Mouse (Mus musculus) G1E (cell line): ENCODE data around the gene Tsr1.

ENCODE experiments used
- CTCF ChIP-seq: IDR thresholded peaks from 2 replicates; pipeline ENCODE4 v1.5.1; 2012; ENCODE audit warnings: low read depth, low read length, inconsistent platforms, mixed read lengths
- TAL1 ChIP-seq: conservative IDR thresholded peaks from 2 replicates; pipeline ENCODE4 v1.6.1; 2012; ENCODE audit warnings: low read depth, low read length, inconsistent platforms, mixed read lengths

DNA sequence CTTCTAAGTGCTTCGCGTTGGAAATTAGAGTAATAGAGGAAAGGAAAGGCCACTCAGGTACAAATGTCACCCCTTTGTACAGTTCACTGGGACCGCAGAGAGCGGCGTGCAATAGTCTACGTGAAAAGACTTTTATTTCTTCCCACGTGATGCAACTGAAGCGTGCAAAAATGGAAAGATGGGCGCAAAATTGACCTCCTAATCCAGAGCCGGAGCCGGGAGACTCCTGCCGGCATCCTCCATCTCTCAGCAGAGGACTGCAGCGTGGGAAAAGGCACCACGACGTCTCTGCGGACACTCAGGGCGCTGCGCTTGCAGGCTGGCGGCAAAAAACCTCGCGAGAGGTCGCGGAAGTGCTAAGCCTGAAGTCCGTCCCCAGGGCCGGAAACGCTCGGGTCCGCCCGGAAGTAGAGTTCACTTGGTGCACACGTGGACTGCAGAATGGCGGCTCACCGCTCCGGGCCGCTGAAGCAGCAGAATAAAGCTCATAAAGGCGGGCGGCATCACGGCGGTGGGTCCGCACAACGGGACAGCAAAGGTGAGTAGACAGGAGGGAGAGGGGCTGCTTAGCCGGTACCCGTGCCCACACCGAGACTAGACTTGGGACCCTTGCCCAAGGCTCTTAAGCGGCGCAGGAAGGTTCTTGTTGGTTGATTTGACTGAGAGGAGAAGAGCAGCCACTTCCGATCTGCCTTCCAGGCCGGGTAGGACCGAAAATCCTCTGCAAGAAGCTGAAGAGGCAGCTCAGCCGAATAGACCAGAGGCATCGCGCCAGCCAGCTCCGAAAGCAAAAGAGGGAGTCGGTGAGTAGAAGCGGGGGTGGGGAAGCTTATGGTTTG lies at the start of gene Tsr1:
- TF ChIP-seq CTCF (no peak), TAL1 (no peak)
